Mouse (Mus musculus) forebrain, embryonic 16.5 days (tissue): ENCODE measurements around the gene Nubpl. TPM values are rescaled to one million over a fixed set of nuclear protein-coding genes. Genes with fewer than 3 reads are reported as not detected.

Source experiments
- ATAC-seq: fragments of 200-750 bp; cut with Nextera tagmentation; 2 replicates; pipeline ENCODE4 v1.8.0; 2017; ENCODE audit warnings: mild to moderate bottlenecking, moderate library complexity
- H3K27ac ChIP-seq: fragments of 300-500 bp; sonication (generic); 2 replicates; pipeline ENCODE4 v1.5.1; 2014; ENCODE audit warnings: low read length, control low read depth
- H3K27me3 ChIP-seq: fragments of 300-500 bp; sonication (generic); replicated peaks from 2 replicates; pipeline ENCODE4 v1.6.1; 2014; ENCODE audit warnings: low read length; ENCODE audit not compliant: control insufficient read depth, insufficient read depth
- H3K36me3 ChIP-seq: fragments of 300-500 bp; sonication (generic); 2 replicates; pipeline ENCODE4 v1.6.1; 2014; ENCODE audit not compliant: control insufficient read depth, insufficient read depth
- H3K4me1 ChIP-seq: fragments of 300-500 bp; sonication (generic); replicated peaks from 2 replicates; pipeline ENCODE4 v1.6.1; 2014; ENCODE audit warnings: low read length; ENCODE audit not compliant: control insufficient read depth, insufficient read depth
- H3K4me2 ChIP-seq: fragments of 300-500 bp; sonication (generic); 2 replicates; pipeline ENCODE4 v1.6.1; 2014; ENCODE audit warnings: mild to moderate bottlenecking, low read length, control low read depth
- H3K4me3 ChIP-seq: fragments of 300-500 bp; sonication (generic); replicated peaks from 2 replicates; pipeline ENCODE4 v1.5.1; 2014; ENCODE audit warnings: mild to moderate bottlenecking, low read length, control low read depth
- H3K9ac ChIP-seq: fragments of 300-500 bp; sonication (generic); replicated peaks from 2 replicates; pipeline ENCODE4 v1.6.1; 2014; ENCODE audit warnings: low read depth, low read length, control low read depth
- H3K9me3 ChIP-seq: fragments of 300-500 bp; sonication (generic); 2 replicates; pipeline ENCODE4 v1.6.1; 2016; ENCODE audit warnings: low read length; ENCODE audit not compliant: control insufficient read depth
- WGBS: fragments of 180-500 bp; shearing (Covaris S2); extraction: QIAGEN DNeasy Blood & Tissue Kit; methylation state at CpG from one replicate; pipeline ENCODE4 v1.1.7; 2014; 5-methylcytosine and 5-hydroxymethylcytosine counted together
- polyA plus RNA-seq: library from polyadenylated mRNA; unstranded; fragments of >200 nt; fragmentation: Nextera tagmentation; extraction: Ambion mirVana; gene quantifications from 2 replicates; pipeline ENCODE4 v1.2.1, GENCODE M21; 2015

Nubpl gene
- polyA plus RNA-seq, 1 experiment from 2014 or later, result 9.6 TPM

DNA sequence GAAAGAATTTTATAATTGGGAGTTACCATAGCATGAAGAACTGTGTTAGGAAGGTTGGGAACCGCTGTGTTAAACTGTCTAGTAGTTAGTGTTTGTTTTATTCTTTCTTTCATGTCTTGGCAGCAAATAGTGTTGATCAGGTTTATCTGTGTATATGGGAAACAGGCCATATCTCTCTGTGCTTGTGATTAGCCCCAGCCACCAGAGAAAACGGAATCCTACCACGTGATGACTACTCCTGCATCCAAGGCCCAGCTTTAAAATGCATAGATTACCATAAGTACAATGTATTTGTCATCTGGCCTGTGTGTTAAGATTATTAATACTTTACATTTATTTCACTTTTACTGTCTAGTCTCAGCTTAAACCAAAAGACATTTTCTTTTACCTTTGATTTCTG is 51.9 kb downstream of the Nubpl start:
- no peaks in the 10 kb centered on the region for H3K36me3 ChIP-seq
- WGBS, result 87% methylated on average over 3 of the region's 3 CpGs
- no peak for ATAC-seq
- H3K4me3 ChIP-seq, result no peak overlapping the region
- H3K4me2 ChIP-seq, result no peak overlapping the region
- no peaks in the 10 kb centered on the region for H3K9me3 ChIP-seq
- no peaks in the 10 kb centered on the region for H3K4me1 ChIP-seq
- H3K27me3 ChIP-seq, result no peaks in the 10 kb centered on the region
- no peak overlapping the region for H3K9ac ChIP-seq
- no peak overlapping the region for H3K27ac ChIP-seq

DNA sequence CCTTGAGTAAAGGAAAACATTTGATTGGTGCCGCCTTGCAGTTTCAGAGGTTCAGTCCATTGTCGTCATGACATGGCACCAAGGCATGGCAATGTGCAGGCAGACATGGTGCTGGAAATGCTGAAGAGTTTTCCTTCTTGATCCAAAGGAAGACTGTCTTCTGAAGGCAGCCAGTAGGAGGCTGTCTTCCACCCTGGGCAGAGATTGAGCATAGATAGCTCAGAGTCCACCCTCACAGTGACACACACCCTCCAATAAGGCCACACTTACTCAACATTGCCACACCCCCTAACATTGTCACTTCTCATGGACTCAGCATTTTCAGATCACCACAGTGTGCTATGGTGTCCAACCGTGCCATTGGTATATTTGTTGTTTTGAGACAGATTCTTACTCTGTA is 54.5 kb downstream of the Nubpl start:
- no peak overlapping the region for H3K4me3 ChIP-seq
- 96% methylated on average over 3 of the region's 3 CpGs for WGBS
- H3K4me1 ChIP-seq, result no peaks in the 10 kb centered on the region
- H3K27me3 ChIP-seq, result no peaks in the 10 kb centered on the region
- no peak for ATAC-seq
- no peak overlapping the region for H3K9ac ChIP-seq
- H3K9me3 ChIP-seq, result no peaks in the 10 kb centered on the region
- H3K4me2 ChIP-seq, result no peak overlapping the region
- H3K36me3 ChIP-seq, result no peaks in the 10 kb centered on the region
- H3K27ac ChIP-seq, result no peak overlapping the region

- Histone ChIP-seq H3K4me2 (no peak overlapping the region), H3K9me3 (no peaks in the 10 kb centered on the region), H3K27ac (no peak overlapping the region), H3K4me1 (no peaks in the 10 kb centered on the region), H3K27me3 (no peaks in the 10 kb centered on the region), H3K9ac (no peak overlapping the region), H3K4me3 (no peak overlapping the region), H3K36me3 (no peaks in the 10 kb centered on the region)
- ATAC-seq, result no peak
- WGBS, result 95% methylated on average over 4 of the region's 4 CpGs
Measured at GRCm38 (mm10) chr12:52154906-52155305, 57.4 kb downstream of the Nubpl start.

DNA sequence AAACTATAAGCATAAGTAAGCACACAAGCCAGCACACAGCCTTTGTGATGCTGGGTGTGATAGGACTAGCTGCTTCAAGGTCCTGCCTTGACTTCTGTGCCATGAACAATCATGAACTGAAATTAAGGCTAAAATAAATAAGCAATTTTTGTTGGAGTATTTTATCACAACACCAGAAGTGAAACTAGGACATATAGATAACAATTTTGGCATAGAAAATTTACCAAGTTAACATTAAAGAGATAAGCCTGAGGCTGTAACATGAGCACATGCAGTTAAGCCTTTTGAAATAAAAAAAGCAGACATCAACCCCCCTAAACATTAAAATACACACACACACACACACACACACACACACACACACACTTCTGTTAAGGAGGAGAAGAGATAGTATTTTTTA is 66.9 kb downstream of the Nubpl start:
- no peak overlapping the region for H3K9ac ChIP-seq
- no peak overlapping the region for H3K4me2 ChIP-seq
- H3K27me3 ChIP-seq, result no peaks in the 10 kb centered on the region
- 0 out of 2 replicates have a peak, but pooled peaks cover 2% of the 10 kb centered on the region for H3K9me3 ChIP-seq
- no peak overlapping the region for H3K4me3 ChIP-seq
- no peak for ATAC-seq
- H3K27ac ChIP-seq, result no peak overlapping the region
- no peaks in the 10 kb centered on the region for H3K4me1 ChIP-seq
- no peaks in the 10 kb centered on the region for H3K36me3 ChIP-seq

DNA sequence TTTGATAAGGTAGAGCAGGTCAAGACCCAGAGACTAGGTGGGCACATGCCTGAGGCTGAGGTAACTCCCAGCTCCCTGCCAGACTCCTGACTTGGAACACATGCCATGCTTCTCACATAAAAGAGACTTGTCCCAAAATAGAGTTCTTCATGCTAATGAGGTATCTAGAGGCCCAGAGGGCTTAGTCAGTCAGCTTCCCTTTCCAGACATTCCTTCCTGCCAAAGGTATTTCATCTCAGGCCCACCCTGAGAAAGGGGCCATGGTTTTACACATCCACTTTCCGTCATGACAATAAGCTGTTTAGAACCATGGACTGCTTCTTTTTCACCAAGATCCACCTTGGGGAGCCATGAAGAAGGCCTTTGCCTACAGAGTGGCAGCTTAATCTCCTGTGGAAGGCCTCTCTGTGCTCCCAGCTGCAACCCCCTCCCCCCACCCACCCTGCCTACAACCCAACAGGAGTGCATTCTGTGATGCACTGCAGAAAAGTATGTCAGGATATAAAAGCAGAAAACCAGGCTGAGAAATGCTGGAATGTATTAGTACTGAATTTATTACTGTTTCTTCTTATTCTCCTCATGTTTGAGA is 88.8 kb downstream of the Nubpl start:
- no peak overlapping the region for H3K4me3 ChIP-seq
- no peaks in the 10 kb centered on the region for H3K27me3 ChIP-seq
- H3K27ac ChIP-seq, result peak overlapping the region; percentile 74
- H3K9ac ChIP-seq, result no peak overlapping the region
- no peaks in the 10 kb centered on the region for H3K9me3 ChIP-seq
- ATAC-seq, result peak; percentile 60
- WGBS, result 7% methylated on average over 1 of the region's 1 CpGs
- H3K4me2 ChIP-seq, result no peak overlapping the region
- no peaks in the 10 kb centered on the region for H3K36me3 ChIP-seq
- peaks cover 12% of the 10 kb centered on the region for H3K4me1 ChIP-seq

- H3K9ac ChIP-seq, result no peak overlapping the region
- peaks cover 12% of the 10 kb centered on the region for H3K4me1 ChIP-seq
- H3K4me3 ChIP-seq, result no peak overlapping the region
- H3K27ac ChIP-seq, result peak overlapping the region; percentile 53; the same call in 1 of the 2 replicates
- WGBS, result 9% methylated on average over 5 of the region's 5 CpGs
- H3K9me3 ChIP-seq, result no peaks in the 10 kb centered on the region
- ATAC-seq, result peak; percentile 94
- no peaks in the 10 kb centered on the region for H3K27me3 ChIP-seq
- no peak overlapping the region; the same call in 1 of the 2 replicates for H3K4me2 ChIP-seq
- no peaks in the 10 kb centered on the region for H3K36me3 ChIP-seq
Measured at GRCm38 (mm10) chr12:52186963-52187590, 89.5 kb downstream of the Nubpl start.

GRCm38 (mm10) chr12:52198471-52198870 is 100.9 kb downstream of the Nubpl start:
- Histone ChIP-seq H3K9me3 (no peaks in the 10 kb centered on the region), H3K9ac (no peak overlapping the region), H3K4me1 (no peaks in the 10 kb centered on the region), H3K4me2 (no peak overlapping the region), H3K4me3 (no peak overlapping the region), H3K27me3 (no peaks in the 10 kb centered on the region), H3K27ac (no peak overlapping the region), H3K36me3 (no peaks in the 10 kb centered on the region)
- WGBS, result 91% methylated on average over 4 of the region's 4 CpGs
- no peak for ATAC-seq

- ATAC-seq, result no peak
- Histone ChIP-seq H3K27me3 (no peaks in the 10 kb centered on the region), H3K36me3 (no peaks in the 10 kb centered on the region), H3K4me1 (0 out of 2 replicates have a peak, but pooled peaks cover 2% of the 10 kb centered on the region), H3K9ac (no peak overlapping the region), H3K27ac (no peak overlapping the region), H3K4me2 (no peak overlapping the region), H3K4me3 (no peak overlapping the region), H3K9me3 (no peaks in the 10 kb centered on the region)
- 79% methylated on average over 3 of the region's 3 CpGs for WGBS
Measured at GRCm38 (mm10) chr12:52209121-52209610, 111.6 kb downstream of the Nubpl start.

DNA sequence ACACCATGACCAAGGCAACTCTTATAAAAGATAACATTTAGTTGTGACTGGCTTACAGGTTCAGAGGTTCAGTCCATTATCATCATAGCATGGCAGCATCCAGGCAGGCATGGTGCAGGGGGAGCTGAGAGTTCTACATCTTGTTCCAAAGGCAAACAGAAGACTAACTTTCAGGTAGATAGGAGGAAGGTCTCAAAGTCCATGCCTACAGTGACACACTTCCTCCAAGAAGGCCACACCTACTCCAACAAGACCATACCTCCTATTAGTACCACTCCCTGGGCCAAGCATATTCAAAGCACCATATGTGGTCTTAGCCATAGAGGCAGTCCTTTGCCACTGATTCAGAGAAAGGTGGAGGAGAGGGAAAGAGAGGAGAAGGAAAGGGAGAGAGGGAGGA is 113.6 kb downstream of the Nubpl start:
- no peak overlapping the region for H3K9ac ChIP-seq
- 0 out of 2 replicates have a peak, but pooled peaks cover 2% of the 10 kb centered on the region for H3K4me1 ChIP-seq
- no peak overlapping the region for H3K4me3 ChIP-seq
- H3K9me3 ChIP-seq, result no peaks in the 10 kb centered on the region
- no peak overlapping the region for H3K27ac ChIP-seq
- no peak for ATAC-seq
- no peaks in the 10 kb centered on the region for H3K27me3 ChIP-seq
- no peaks in the 10 kb centered on the region for H3K36me3 ChIP-seq
- no peak overlapping the region for H3K4me2 ChIP-seq
